ENCODE assay signal across 13 mouse cellular contexts in genomic region chr7:119270826-119271420, GRCm38 (mm10).
DNase-seq lines count a peak whose midpoint lies in the region; ATAC-seq and TF ChIP-seq lines count a peak whose summit lies in the region.
"Had no signal": no experiment of that assay in that cellular context is flagged by ENCODE, and none has a peak within 500 bp of the region (broad histone marks: within the 10 kb centered on the region; RNA-seq: fewer than 3 reads in every experiment).

No protein-coding gene starts in this region.

- no peaks in the 10 kb centered on the region for H3K4me1 ChIP-seq in heart, embryonic 12.5 days (replicated peaks)
- H3K4me1 ChIP-seq in CH12.LX (ENCODE audit: control insufficient read depth in 1 of 2, insufficient read depth in 2 of 2) = peaks cover 0 to 12% of the 10 kb centered on the region in 2 experiments; a peak in 1 of 4 replicates
- peaks cover 3% of the 10 kb centered on the region for H3K4me1 ChIP-seq in liver, embryonic 16.5 days (ENCODE audit: control insufficient read depth, low read depth, low read length)
- H3K4me1 ChIP-seq in forebrain, embryonic 12.5 days = 0 out of 2 replicates have a peak, but pooled peaks cover 3% of the 10 kb centered on the region
- H3K4me1 ChIP-seq: heart, embryonic 13.5 days; lung, embryonic 15.5 days had no signal

- H3K27me3 ChIP-seq in heart, embryonic 12.5 days (replicated peaks) = no peaks in the 10 kb centered on the region
- peaks cover 75% of the 10 kb centered on the region for H3K27me3 ChIP-seq in CH12.LX (replicated peaks)
- H3K27me3 ChIP-seq in liver, embryonic 16.5 days (ENCODE audit: control insufficient read depth, insufficient read depth, low read depth, low read length) = no peaks in the 10 kb centered on the region
- H3K27me3 ChIP-seq in forebrain, embryonic 12.5 days = no peaks in the 10 kb centered on the region
- H3K27me3 ChIP-seq: heart, embryonic 13.5 days; lung, embryonic 15.5 days had no signal

- no peak overlapping the region for H3K27ac ChIP-seq in heart, embryonic 12.5 days (ENCODE audit: poor library complexity, severe bottlenecking)
- no peak overlapping the region for H3K27ac ChIP-seq in CH12.LX (ENCODE audit: insufficient read depth, low read depth)
- H3K27ac ChIP-seq in liver, embryonic 16.5 days (ENCODE audit: low read length) = peak overlapping the region; percentile 61; the same call in 1 of the 2 replicates
- no peak overlapping the region for H3K27ac ChIP-seq in forebrain, embryonic 12.5 days
- H3K27ac ChIP-seq: heart, embryonic 13.5 days; lung, embryonic 15.5 days had no signal

- no peak for TF ChIP-seq EP300 in CH12.LX (IDR thresholded peaks at IDR 0.05; ENCODE audit: low read length)

- TF ChIP-seq POLR2A in CH12.LX (IDR thresholded peaks at IDR 0.05; ENCODE audit: low read depth, low read length) = no peak

- TF ChIP-seq CTCF in CH12.LX (conservative IDR thresholded peaks at IDR 0.05 in 1 of 2, IDR thresholded peaks at IDR 0.05 in 1 of 2; ENCODE audit: low read depth in 2 of 2, low read length in 2 of 2) = no peak

- no peak overlapping the region for H3K4me2 ChIP-seq in heart, embryonic 12.5 days
- H3K4me2 ChIP-seq in CH12.LX (ENCODE audit: insufficient read depth, low read depth, poor library complexity, severe bottlenecking) = no peak overlapping the region
- peak overlapping the region; percentile 32; the same call in 1 of the 2 replicates for H3K4me2 ChIP-seq in liver, embryonic 16.5 days (ENCODE audit: low read depth, low read length)
- H3K4me2 ChIP-seq in forebrain, embryonic 12.5 days = no peak overlapping the region
- H3K4me2 ChIP-seq: heart, embryonic 13.5 days; lung, embryonic 15.5 days had no signal

- intact Hi-C loops in heart, postnatal 14 days (cut with DNase I) = no loop called here
- intact Hi-C loops in left cerebral cortex, postnatal 4 days (cut with DNase I) = no loop called here

- peak; percentile 72; the same call in 1 of the 2 replicates for ATAC-seq in heart, embryonic 12.5 days (ENCODE audit: insufficient number of reproducible peaks, low FRiP score)
- peak; percentile 94 for ATAC-seq in liver, embryonic 16.5 days (ENCODE audit: low read depth)
- no peak for ATAC-seq in forebrain, embryonic 12.5 days (ENCODE audit: low FRiP score)

- no peak overlapping the region for H3K9ac ChIP-seq in heart, embryonic 12.5 days
- no peak overlapping the region for H3K9ac ChIP-seq in CH12.LX (ENCODE audit: insufficient read depth, low read depth)
- no peak overlapping the region for H3K9ac ChIP-seq in liver, embryonic 16.5 days (ENCODE audit: low read depth, low read length)
- no peak overlapping the region for H3K9ac ChIP-seq in forebrain, embryonic 12.5 days
- H3K9ac ChIP-seq: heart, embryonic 13.5 days; lung, embryonic 15.5 days had no signal

- no peaks in the 10 kb centered on the region for H3K9me3 ChIP-seq in heart, embryonic 12.5 days (replicated peaks)
- no peaks in the 10 kb centered on the region for H3K9me3 ChIP-seq in CH12.LX (replicated peaks; ENCODE audit: low read length)
- no peaks in the 10 kb centered on the region for H3K9me3 ChIP-seq in liver, embryonic 16.5 days (replicated peaks; ENCODE audit: control insufficient read depth, low read length)
- no peaks in the 10 kb centered on the region for H3K9me3 ChIP-seq in forebrain, embryonic 12.5 days
- H3K9me3 ChIP-seq: heart, embryonic 13.5 days; lung, embryonic 15.5 days had no signal

- no peaks in the 10 kb centered on the region for H3K36me3 ChIP-seq in heart, embryonic 12.5 days
- no peaks in the 10 kb centered on the region for H3K36me3 ChIP-seq in CH12.LX (replicated peaks in 1 of 2; ENCODE audit: control insufficient read depth in 1 of 2, insufficient read depth in 1 of 2, low read length in 1 of 2)
- H3K36me3 ChIP-seq in liver, embryonic 16.5 days (ENCODE audit: control insufficient read depth, insufficient read depth) = no peaks in the 10 kb centered on the region
- H3K36me3 ChIP-seq in forebrain, embryonic 12.5 days (replicated peaks) = no peaks in the 10 kb centered on the region
- H3K36me3 ChIP-seq: G1E; heart, embryonic 13.5 days; lung, embryonic 15.5 days had no signal

- no peaks in the 10 kb centered on the region for H3K79me2 ChIP-seq in CH12.LX (replicated peaks; ENCODE audit: control insufficient read depth, extremely low read depth, insufficient read depth, poor library complexity, severe bottlenecking)

- dilution Hi-C loops in CH12.LX (cut with MboI; ENCODE audit: extremely low pct_ligation_motif_present, extremely low pct_unique_long_range_greater_than_20kb, low sequenced_read_pairs) = no loop called here

- WGBS in heart, embryonic 12.5 days = 50% methylated on average over 8 of the region's 8 CpGs
- 35% methylated on average over 8 of the region's 8 CpGs for WGBS in liver, embryonic 16.5 days (ENCODE audit: insufficient replicate concordance)
- WGBS in forebrain, embryonic 12.5 days = 29% methylated on average over 8 of the region's 8 CpGs

- no peak for DNase-seq in heart, postnatal 14 days
- DNase-seq in CH12.LX (ENCODE audit: extremely low read depth) = peak; percentile 3
- DNase-seq in c-Kit-positive CD71-positive TER-119-negative erythroid progenitor cells, embryonic 14.5 days (ENCODE audit: low read depth) = peak; percentile 51
- no peak for DNase-seq in left cerebral cortex, postnatal 4 days
- DNase-seq: adrenal gland, postnatal 14 days; cerebellum, adult 11 months; gastrocnemius, postnatal 25 days had no signal

- in situ Hi-C loops in CH12.LX (cut with MboI; ENCODE audit: low pct_ligation_motif_present, low pct_unique_long_range_greater_than_20kb, low sequenced_read_pairs) = no loop called here

- no peak for TF ChIP-seq RAD21 in CH12.LX (IDR thresholded peaks at IDR 0.05; ENCODE audit: low read depth, low read length)

- no peak overlapping the region for H3K4me3 ChIP-seq in heart, embryonic 12.5 days
- no peak overlapping the region for H3K4me3 ChIP-seq in CH12.LX (replicated peaks in 1 of 3; ENCODE audit: low read depth in 2 of 3, low read length in 2 of 3, poor library complexity in 1 of 3)
- H3K4me3 ChIP-seq in liver, embryonic 16.5 days (ENCODE audit: low read depth, low read length) = no peak overlapping the region
- no peak overlapping the region for H3K4me3 ChIP-seq in forebrain, embryonic 12.5 days (replicated peaks)
- H3K4me3 ChIP-seq: heart, embryonic 13.5 days; lung, embryonic 15.5 days had no signal

TF ChIP-seq in CH12.LX, 34 proteins besides CTCF, POLR2A, EP300 and RAD21:
- TF ChIP-seq MAX (IDR thresholded peaks at IDR 0.05; ENCODE audit: low read length) (no peak), TCF12 (IDR thresholded peaks at IDR 0.05; ENCODE audit: low read depth, low read length) (no peak), UBTF (IDR thresholded peaks at IDR 0.05; ENCODE audit: low read depth, low read length) (no peak), MAFK (IDR thresholded peaks at IDR 0.05; ENCODE audit: insufficient replicate concordance, low read length) (no peak), POLR2AphosphoS2 (IDR thresholded peaks at IDR 0.05; ENCODE audit: low read depth, low read length) (no peak), ZMIZ1 (IDR thresholded peaks at IDR 0.05; ENCODE audit: low read depth, low read length) (no peak), USF2 (conservative IDR thresholded peaks at IDR 0.05; ENCODE audit: low read depth, low read length) (no peak), MYC (IDR thresholded peaks at IDR 0.05; ENCODE audit: low read depth, low read length) (no peak), ETS1 (conservative IDR thresholded peaks at IDR 0.05; ENCODE audit: low read depth, low read length) (no peak), IRF4 (IDR thresholded peaks at IDR 0.05; ENCODE audit: low read depth, low read length) (no peak), ELF1 (IDR thresholded peaks at IDR 0.05; ENCODE audit: low read depth, low read length) (no peak)
TF ChIP-seq in CH12.LX: peak in this region for 0.

Comparison
In these comparisons a context has a peak if more than half of its experiments do, and no peak if none do; other contexts are left out.
1. DNase-seq: peak in CH12.LX (single experiment) and c-Kit-positive CD71-positive TER-119-negative erythroid progenitor cells, embryonic 14.5 days (single experiment); none in heart, postnatal 14 days (0 of 2) and left cerebral cortex, postnatal 4 days (single experiment).